In genomic region chr7:6360477-6361060, GRCm38 (mm10) we compare ENCODE assay signal across 28 mouse cellular contexts. TPM values are rescaled to one million over a fixed set of nuclear protein-coding genes. Genes with fewer than 3 reads are reported as not detected.
DNase-seq lines count a peak whose midpoint lies in the region; ATAC-seq and TF ChIP-seq lines count a peak whose summit lies in the region.
"Had no signal": no experiment of that assay in that cellular context is flagged by ENCODE, and none has a peak within 500 bp of the region (broad histone marks: within the 10 kb centered on the region; RNA-seq: fewer than 3 reads in every experiment).

No protein-coding gene starts in this region.

- H3K27ac ChIP-seq in forebrain, embryonic 11.5 days (ENCODE audit: low read depth, low read length) = no peak overlapping the region
- no peak overlapping the region for H3K27ac ChIP-seq in forebrain, postnatal 0 days (ENCODE audit: low read depth, low read length)
- no peak overlapping the region for H3K27ac ChIP-seq in liver, embryonic 13.5 days
- H3K27ac ChIP-seq in stomach, postnatal 0 days (replicated peaks) = no peak overlapping the region
- H3K27ac ChIP-seq: embryonic facial prominence, embryonic 15.5 days; heart, adult 2 months; heart, embryonic 13.5 days; hindbrain, embryonic 12.5 days; limb, embryonic 10.5 days; midbrain, embryonic 12.5 days had no signal

- H3K4me1 ChIP-seq in forebrain, embryonic 11.5 days (replicated peaks; ENCODE audit: control insufficient read depth, insufficient read depth, low read length) = 0 out of 2 replicates have a peak, but pooled peaks cover 5% of the 10 kb centered on the region
- H3K4me1 ChIP-seq in forebrain, postnatal 0 days (ENCODE audit: insufficient read depth) = peaks cover 4% of the 10 kb centered on the region; the same call in 1 of the 2 replicates
- peaks cover 56% of the 10 kb centered on the region for H3K4me1 ChIP-seq in liver, embryonic 13.5 days (replicated peaks)
- H3K4me1 ChIP-seq in stomach, postnatal 0 days (replicated peaks; ENCODE audit: control insufficient read depth, insufficient read depth) = 0 out of 2 replicates have a peak, but pooled peaks cover 2% of the 10 kb centered on the region

- no peak overlapping the region for H3K9ac ChIP-seq in forebrain, embryonic 11.5 days (ENCODE audit: low read length)
- H3K9ac ChIP-seq in forebrain, postnatal 0 days = no peak overlapping the region
- H3K9ac ChIP-seq in liver, embryonic 13.5 days = no peak overlapping the region
- no peak overlapping the region for H3K9ac ChIP-seq in stomach, postnatal 0 days (ENCODE audit: low read length)
- H3K9ac ChIP-seq: embryonic facial prominence, embryonic 15.5 days; heart, embryonic 13.5 days; hindbrain, embryonic 12.5 days; midbrain, embryonic 12.5 days had no signal

- H3K4me2 ChIP-seq in forebrain, embryonic 11.5 days (ENCODE audit: low read depth, low read length, severe bottlenecking) = no peak overlapping the region
- H3K4me2 ChIP-seq in forebrain, postnatal 0 days (ENCODE audit: low read depth) = no peak overlapping the region
- H3K4me2 ChIP-seq in liver, embryonic 13.5 days = peak overlapping the region; percentile 29; the same call in 1 of the 2 replicates
- no peak overlapping the region for H3K4me2 ChIP-seq in stomach, postnatal 0 days (replicated peaks; ENCODE audit: low read depth)
- H3K4me2 ChIP-seq: embryonic facial prominence, embryonic 15.5 days; heart, embryonic 13.5 days; hindbrain, embryonic 12.5 days; midbrain, embryonic 12.5 days had no signal

- H3K36me3 ChIP-seq in forebrain, embryonic 11.5 days (ENCODE audit: control insufficient read depth, insufficient read depth, low read length) = no peaks in the 10 kb centered on the region
- 0 out of 2 replicates have a peak, but pooled peaks cover 10% of the 10 kb centered on the region for H3K36me3 ChIP-seq in forebrain, postnatal 0 days (ENCODE audit: insufficient read depth)
- no peaks in the 10 kb centered on the region for H3K36me3 ChIP-seq in liver, embryonic 13.5 days
- H3K36me3 ChIP-seq in stomach, postnatal 0 days (ENCODE audit: control insufficient read depth, insufficient read depth, low read length) = no peaks in the 10 kb centered on the region
- H3K36me3 ChIP-seq: embryonic facial prominence, embryonic 15.5 days; heart, embryonic 13.5 days; limb, embryonic 10.5 days; midbrain, embryonic 12.5 days had no signal

- H3K9me3 ChIP-seq in forebrain, embryonic 11.5 days (ENCODE audit: control insufficient read depth, low read length) = no peaks in the 10 kb centered on the region
- H3K9me3 ChIP-seq in forebrain, postnatal 0 days (ENCODE audit: low read length) = no peaks in the 10 kb centered on the region
- no peaks in the 10 kb centered on the region for H3K9me3 ChIP-seq in liver, embryonic 13.5 days (replicated peaks)
- H3K9me3 ChIP-seq in stomach, postnatal 0 days (ENCODE audit: control insufficient read depth, low read length) = no peaks in the 10 kb centered on the region
- H3K9me3 ChIP-seq: embryonic facial prominence, embryonic 15.5 days; heart, embryonic 13.5 days; hindbrain, embryonic 12.5 days; limb, embryonic 10.5 days; midbrain, embryonic 12.5 days had no signal

- no peak for TF ChIP-seq CTCF in forebrain, postnatal 0 days (IDR thresholded peaks at IDR 0.05; ENCODE audit: low read depth)
- no peak for TF ChIP-seq CTCF in stomach, postnatal 0 days (IDR thresholded peaks at IDR 0.05; ENCODE audit: low read depth)

- H3K27me3 ChIP-seq in forebrain, embryonic 11.5 days (ENCODE audit: control insufficient read depth, insufficient read depth, low read length) = no peaks in the 10 kb centered on the region
- H3K27me3 ChIP-seq in forebrain, postnatal 0 days (ENCODE audit: insufficient read depth, low read length) = no peaks in the 10 kb centered on the region
- H3K27me3 ChIP-seq in liver, embryonic 13.5 days = no peaks in the 10 kb centered on the region
- no peaks in the 10 kb centered on the region for H3K27me3 ChIP-seq in stomach, postnatal 0 days (ENCODE audit: control insufficient read depth, insufficient read depth, low read length)
- H3K27me3 ChIP-seq: embryonic facial prominence, embryonic 15.5 days; heart, embryonic 13.5 days; hindbrain, embryonic 12.5 days; midbrain, embryonic 12.5 days had no signal

- intact Hi-C loops in left cerebral cortex, postnatal 25 days (cut with DNase I) = loop anchor here (5.0 to 10.0 kb wide), 3 partner anchors 334 to 937 kb away; partner anchors contain the start of gene Zim1

- 16% methylated on average over 9 of the region's 9 CpGs for WGBS in forebrain, embryonic 11.5 days
- WGBS in forebrain, postnatal 0 days = 15% methylated on average over 9 of the region's 9 CpGs
- WGBS in liver, embryonic 13.5 days (ENCODE audit: insufficient replicate concordance) = 9% methylated on average over 9 of the region's 9 CpGs
- 12% methylated on average over 9 of the region's 9 CpGs for WGBS in stomach, postnatal 0 days

- no peak for TF ChIP-seq EP300 in stomach, postnatal 0 days (optimal IDR thresholded peaks at IDR 0.05)

- no peak for ATAC-seq in cerebellum, adult (ENCODE audit: insufficient number of reproducible peaks, low FRiP score, low TSS enrichment)
- ATAC-seq in forebrain, embryonic 11.5 days (replicated peaks; ENCODE audit: low FRiP score) = no peak
- ATAC-seq in forebrain, postnatal 0 days = no peak
- ATAC-seq in liver, embryonic 13.5 days (ENCODE audit: low read depth) = peak; percentile 34
- no peak for ATAC-seq in stomach, postnatal 0 days (ENCODE audit: low FRiP score, low TSS enrichment)
- ATAC-seq: CD4-positive, CD25-positive, alpha-beta regulatory T cell, adult 4 months; intestine, postnatal 0 days had no signal

- H3K4me3 ChIP-seq in forebrain, embryonic 11.5 days (ENCODE audit: low read depth, low read length) = no peak overlapping the region
- no peak overlapping the region for H3K4me3 ChIP-seq in forebrain, postnatal 0 days (ENCODE audit: low read depth, low read length)
- H3K4me3 ChIP-seq in liver, embryonic 13.5 days (replicated peaks) = no peak overlapping the region
- no peak overlapping the region for H3K4me3 ChIP-seq in stomach, postnatal 0 days (ENCODE audit: low read depth, low read length)
- H3K4me3 ChIP-seq: embryonic facial prominence, embryonic 15.5 days; heart, adult 2 months; heart, embryonic 13.5 days; hindbrain, embryonic 12.5 days; limb, embryonic 10.5 days; midbrain, embryonic 12.5 days had no signal

- peak; percentile 17 for DNase-seq in cerebellum, adult 11 months
- peak; percentile 51 for DNase-seq in forebrain, embryonic 11.5 days (ENCODE audit: low spot score)
- DNase-seq in forebrain, postnatal 0 days = no peak
- DNase-seq in liver, embryonic 13.5 days = peak; percentile 57
- peak; percentile 40 for DNase-seq in stomach, postnatal 0 days (ENCODE audit: low spot score)
- DNase-seq in left cerebral cortex, postnatal 25 days (ENCODE audit: low spot score in 2 of 2) = no peak
- DNase-seq in layer of hippocampus, adult 11-12 months (ENCODE audit: low spot score) = no peak
- DNase-seq: adrenal gland, adult 2 months; cerebellum, postnatal 14 days; gastrocnemius, postnatal 25 days; heart, adult 2 months; kidney, postnatal 36 days; lung, postnatal 10 days; right cerebral cortex, postnatal 14 days had no signal

RNA-seq across cellular contexts. Expression of gene Zfp78, which starts 2.5 kb away (rescaled TPM):
- polyA plus RNA-seq in forebrain, embryonic 11.5 days (2014; fragmentation: Nextera tagmentation; extraction: Ambion mirVana) = 1.9 and 3.1 TPM in 2 replicates
- total RNA-seq in forebrain, postnatal 0 days (2014; rRNA removed) = 4.0 and 4.5 TPM in 2 replicates
- polyA plus RNA-seq in forebrain, postnatal 0 days (2015; fragmentation: Nextera tagmentation; extraction: Ambion mirVana) = 1.5 and 3.3 TPM in 2 replicates
- 0.88 and 0.97 TPM in 2 replicates for polyA plus RNA-seq in liver, embryonic 13.5 days (2015; fragmentation: Nextera tagmentation; extraction: Ambion mirVana)
- 1.0 and 1.9 TPM in 2 replicates for polyA plus RNA-seq in stomach, postnatal 0 days (2015; fragmentation: Nextera tagmentation; extraction: Ambion mirVana)
- total RNA-seq in left cerebral cortex, postnatal 25 days (2021) = 1 to 10 TPM; 3.9 to 4.6 TPM

RNA-seq across cellular contexts. Expression of gene Gm3854, which starts 17.0 kb away (rescaled TPM):
- 3.9 and 4.1 TPM in 2 replicates for polyA plus RNA-seq in forebrain, embryonic 11.5 days (2014; fragmentation: Nextera tagmentation; extraction: Ambion mirVana)
- total RNA-seq in forebrain, postnatal 0 days (2014; rRNA removed) = 5.8 and 7.8 TPM in 2 replicates
- polyA plus RNA-seq in forebrain, postnatal 0 days (2015; fragmentation: Nextera tagmentation; extraction: Ambion mirVana) = 1.5 and 4.6 TPM in 2 replicates
- polyA plus RNA-seq in liver, embryonic 13.5 days (2015; fragmentation: Nextera tagmentation; extraction: Ambion mirVana) = 0.32 and 0.39 TPM in 2 replicates
- 0.35 and 0.41 TPM in 2 replicates for polyA plus RNA-seq in stomach, postnatal 0 days (2015; fragmentation: Nextera tagmentation; extraction: Ambion mirVana)
- 1 to 10 TPM; 5.2 to 7.3 TPM for total RNA-seq in left cerebral cortex, postnatal 25 days (2021)
- total RNA-seq: monocyte, adult 5-6 weeks had no signal
- polyA plus RNA-seq: adrenal gland, adult 2 months; liver, adult 2 months had no signal

RNA-seq across cellular contexts. Expression of gene Zfp28, which starts 22.5 kb away (rescaled TPM):
- polyA plus RNA-seq in forebrain, embryonic 11.5 days (2014; fragmentation: Nextera tagmentation; extraction: Ambion mirVana) = 12.3 and 12.8 TPM in 2 replicates
- 15.4 and 27.4 TPM in 2 replicates for total RNA-seq in forebrain, postnatal 0 days (2014; rRNA removed)
- 19.8 and 20.7 TPM in 2 replicates for polyA plus RNA-seq in forebrain, postnatal 0 days (2015; fragmentation: Nextera tagmentation; extraction: Ambion mirVana)
- polyA plus RNA-seq in liver, embryonic 13.5 days (2015; fragmentation: Nextera tagmentation; extraction: Ambion mirVana) = 1.3 and 1.6 TPM in 2 replicates
- 2.4 and 2.6 TPM in 2 replicates for polyA plus RNA-seq in stomach, postnatal 0 days (2015; fragmentation: Nextera tagmentation; extraction: Ambion mirVana)
- total RNA-seq in left cerebral cortex, postnatal 25 days (2021) = 1 to 10 TPM; 6.3 to 6.4 TPM

RNA-seq across cellular contexts. Expression of gene Zfp583, which starts 29.5 kb away (rescaled TPM):
- 5.9 and 6.6 TPM in 2 replicates for polyA plus RNA-seq in forebrain, embryonic 11.5 days (2014; fragmentation: Nextera tagmentation; extraction: Ambion mirVana)
- total RNA-seq in forebrain, postnatal 0 days (2014; rRNA removed) = 12.3 and 13.1 TPM in 2 replicates
- polyA plus RNA-seq in forebrain, postnatal 0 days (2015; fragmentation: Nextera tagmentation; extraction: Ambion mirVana) = 11.7 and 13.2 TPM in 2 replicates
- 1.1 and 1.3 TPM in 2 replicates for polyA plus RNA-seq in liver, embryonic 13.5 days (2015; fragmentation: Nextera tagmentation; extraction: Ambion mirVana)
- polyA plus RNA-seq in stomach, postnatal 0 days (2015; fragmentation: Nextera tagmentation; extraction: Ambion mirVana) = 1.9 and 2.0 TPM in 2 replicates
- 10 to 100 TPM; 10.8 to 12.4 TPM for total RNA-seq in left cerebral cortex, postnatal 25 days (2021)
- total RNA-seq: monocyte, adult 5-6 weeks had no signal

RNA-seq across cellular contexts. Expression of gene Smim17, which starts 37.9 kb away (rescaled TPM):
- polyA plus RNA-seq in forebrain, embryonic 11.5 days (2014; fragmentation: Nextera tagmentation; extraction: Ambion mirVana) = 0.55 and 0.99 TPM in 2 replicates
- 15.4 and 17.5 TPM in 2 replicates for total RNA-seq in forebrain, postnatal 0 days (2014; rRNA removed)
- polyA plus RNA-seq in forebrain, postnatal 0 days (2015; fragmentation: Nextera tagmentation; extraction: Ambion mirVana) = 3.7 and 3.9 TPM in 2 replicates
- polyA plus RNA-seq in liver, embryonic 13.5 days (2015; fragmentation: Nextera tagmentation; extraction: Ambion mirVana) = not detected in 2 replicates
- 0.02 and 0.10 TPM in 2 replicates for polyA plus RNA-seq in stomach, postnatal 0 days (2015; fragmentation: Nextera tagmentation; extraction: Ambion mirVana)
- total RNA-seq in left cerebral cortex, postnatal 25 days (2021) = 10 to 100 TPM; 15.8 to 17.0 TPM
- total RNA-seq: heart, adult 2 months; heart, postnatal 25 days; liver, adult 2 months; megakaryocyte progenitor cell, adult 5-6 weeks; monocyte, adult 5-6 weeks; neutrophil, adult 5-6 weeks had no signal
- polyA plus RNA-seq: CD4-positive, CD25-positive, alpha-beta regulatory T cell, adult 4 months; heart, adult 2 months; heart, embryonic 13.5 days; kidney, embryonic 14.5 days; liver, adult 2 months had no signal

Comparison
In these comparisons a context has a peak if more than half of its experiments do, and no peak if none do; other contexts are left out.
1. DNase-seq: peak in cerebellum, adult 11 months (single experiment), forebrain, embryonic 11.5 days (single experiment), liver, embryonic 13.5 days (single experiment) and stomach, postnatal 0 days (single experiment); none in forebrain, postnatal 0 days (single experiment), left cerebral cortex, postnatal 25 days (0 of 2) and layer of hippocampus, adult 11-12 months (single experiment).